Mouse (Mus musculus) lung, postnatal 4 days (tissue): ENCODE data around the gene Evi5l.

Experiments used
- DNase-seq, 2 experiments: peaks; one replicate each; pipeline ENCODE4 v3.0.0; 2021

The Evi5l gene

GRCm38 (mm10) chr8:4205246-4206123 lies 39.1 kb downstream of the Evi5l start:
- DNase-seq = no peak

GRCm38 (mm10) chr8:4206182-4207015 lies 40.0 kb downstream of the Evi5l start:
- peak in 1 of 2 experiments; percentile 45 for DNase-seq

GRCm38 (mm10) chr8:4207016-4207350 lies 40.6 kb downstream of the Evi5l start:
- no peak for DNase-seq

GRCm38 (mm10) chr8:4211097-4211496 lies 44.7 kb downstream of the Evi5l start:
- DNase-seq = no peak

GRCm38 (mm10) chr8:4212809-4213209 lies 46.4 kb downstream of the Evi5l start:
- DNase-seq = peak; percentile 26 to 37

GRCm38 (mm10) chr8:4213210-4214005 lies 47.0 kb downstream of the Evi5l start:
- peak; percentile 76 to 86 for DNase-seq

GRCm38 (mm10) chr8:4214006-4214980 lies 47.9 kb downstream of the Evi5l start:
- peak; percentile 82 to 89 for DNase-seq

GRCm38 (mm10) chr8:4216296-4216695 lies 49.9 kb downstream of the Evi5l start:
- no peak for DNase-seq

- DNase-seq = peak in 1 of 2 experiments; percentile 34
Observed at GRCm38 (mm10) chr8:4216791-4217621, 50.6 kb downstream of the Evi5l start, which contains the start of gene Prr36. Gene Prr36, minus strand, starts transcription at chr8:4217459.

- DNase-seq = no peak
Observed at GRCm38 (mm10) chr8:4219617-4220016, 53.2 kb downstream of the Evi5l start.

GRCm38 (mm10) chr8:4222059-4222458 lies 55.7 kb downstream of the Evi5l start:
- no peak for DNase-seq

- no peak for DNase-seq
Observed at GRCm38 (mm10) chr8:4226323-4226722, 60.0 kb downstream of the Evi5l start.

GRCm38 (mm10) chr8:4226739-4227347 lies 60.5 kb downstream of the Evi5l start, which contains the start of gene Lrrc8e:
Gene Lrrc8e, plus strand, starts transcription at chr8:4226827.
- DNase-seq = peak; percentile 48 to 49

- DNase-seq = no peak
Observed at GRCm38 (mm10) chr8:4227919-4228318, 61.6 kb downstream of the Evi5l start.

- no peak for DNase-seq
Observed at GRCm38 (mm10) chr8:4229784-4230183, 63.4 kb downstream of the Evi5l start.

GRCm38 (mm10) chr8:4230612-4231351 lies 64.4 kb downstream of the Evi5l start:
- peak; percentile 42 to 70 for DNase-seq

GRCm38 (mm10) chr8:4237814-4238433 lies 71.6 kb downstream of the Evi5l start:
- peak in 1 of 2 experiments; percentile 43 for DNase-seq

GRCm38 (mm10) chr8:4238434-4239192 lies 72.2 kb downstream of the Evi5l start, which contains the start of the genes Map2k7 and Gm49320:
Gene Map2k7, plus strand, starts transcription at chr8:4238740.
Gene Gm49320, plus strand, starts transcription at chr8:4238865.
- DNase-seq = peak; percentile 100
